ENCODE assay signal across 7 mouse cellular contexts in the genomic region with DNA sequence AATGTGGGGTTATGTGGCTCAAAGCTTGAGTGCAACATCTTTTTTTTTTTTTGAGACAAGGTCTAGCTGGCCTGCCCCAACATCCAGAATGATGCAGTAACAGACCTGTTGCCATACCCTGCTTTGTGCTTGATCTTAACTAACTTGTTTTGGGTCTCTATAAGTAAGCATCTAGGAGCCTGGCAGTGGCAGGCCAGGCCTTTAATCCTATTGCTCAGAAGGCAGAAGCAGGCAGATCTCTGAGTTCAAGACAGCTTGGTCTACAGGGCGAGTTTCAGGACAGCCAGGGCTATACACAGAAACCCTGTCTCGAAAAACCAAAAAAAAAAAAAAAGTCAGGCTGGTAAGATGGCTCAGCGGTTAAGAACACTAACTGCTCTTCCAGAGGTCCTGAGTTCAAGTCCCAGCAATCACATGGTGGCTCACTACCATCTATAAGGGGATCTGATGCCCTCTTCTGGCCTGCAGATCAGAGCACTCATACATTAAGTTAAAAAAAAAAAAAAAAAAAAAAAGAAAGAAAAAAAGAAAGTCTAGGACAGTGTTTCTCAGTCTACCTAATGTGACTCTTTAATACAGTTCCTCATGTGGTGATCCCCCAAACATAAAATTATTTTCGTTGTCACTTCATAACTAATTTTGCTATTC. TPM values are rescaled to one million over a fixed set of nuclear protein-coding genes. Genes with fewer than 3 reads are reported as not detected.
DNase-seq lines count a peak whose midpoint lies in the region; ATAC-seq and TF ChIP-seq lines count a peak whose summit lies in the region.

No protein-coding gene starts in this region.

- peaks cover 9% of the 10 kb centered on the region for H3K4me1 ChIP-seq in neural tube, embryonic 11.5 days (ENCODE audit: control insufficient read depth, insufficient read depth, low read length)
- peaks cover 13% of the 10 kb centered on the region for H3K4me1 ChIP-seq in embryonic facial prominence, embryonic 13.5 days
- H3K4me1 ChIP-seq in intestine, postnatal 0 days (replicated peaks; ENCODE audit: control insufficient read depth, insufficient read depth, low read length) = peaks cover 8% of the 10 kb centered on the region; the same call in 1 of the 2 replicates
- H3K4me1 ChIP-seq in small intestine, adult 2 months (ENCODE audit: control insufficient read depth, insufficient read depth, insufficient read length, low read length) = peaks cover 8% of the 10 kb centered on the region

- 63% methylated on average over 4 of the region's 4 CpGs for whole genome bisulfite sequencing in neural tube, embryonic 11.5 days
- WGBS in embryonic facial prominence, embryonic 13.5 days = 61% methylated on average over 4 of the region's 4 CpGs
- WGBS in intestine, postnatal 0 days = 50% methylated on average over 4 of the region's 4 CpGs
- 56% methylated on average over 4 of the region's 4 CpGs for WGBS in small intestine, adult 2 months

- peak overlapping the region; percentile 49 for H3K4me2 ChIP-seq in neural tube, embryonic 11.5 days (ENCODE audit: low read depth)
- peak overlapping the region; percentile 57 for H3K4me2 ChIP-seq in embryonic facial prominence, embryonic 13.5 days
- H3K4me2 ChIP-seq in intestine, postnatal 0 days (replicated peaks; ENCODE audit: low read depth) = peak overlapping the region; percentile 81

- no peaks in the 10 kb centered on the region for H3K9me3 ChIP-seq in neural tube, embryonic 11.5 days (ENCODE audit: control insufficient read depth, low read length)
- no peaks in the 10 kb centered on the region for H3K9me3 ChIP-seq in embryonic facial prominence, embryonic 13.5 days
- H3K9me3 ChIP-seq in intestine, postnatal 0 days (ENCODE audit: control insufficient read depth) = no peaks in the 10 kb centered on the region

- no peaks in the 10 kb centered on the region for H3K36me3 ChIP-seq in neural tube, embryonic 11.5 days (ENCODE audit: control insufficient read depth, insufficient read depth, low read length)
- peaks cover 12% of the 10 kb centered on the region for H3K36me3 ChIP-seq in embryonic facial prominence, embryonic 13.5 days
- no peaks in the 10 kb centered on the region for H3K36me3 ChIP-seq in intestine, postnatal 0 days (ENCODE audit: control insufficient read depth, insufficient read depth)
- H3K36me3 ChIP-seq in small intestine, adult 2 months (ENCODE audit: control insufficient read depth, insufficient read depth, low read length) = no peaks in the 10 kb centered on the region

- no peaks in the 10 kb centered on the region for H3K27me3 ChIP-seq in neural tube, embryonic 11.5 days (ENCODE audit: control insufficient read depth, insufficient read depth, low read length)
- no peaks in the 10 kb centered on the region for H3K27me3 ChIP-seq in embryonic facial prominence, embryonic 13.5 days
- no peaks in the 10 kb centered on the region for H3K27me3 ChIP-seq in intestine, postnatal 0 days (replicated peaks; ENCODE audit: control insufficient read depth, insufficient read depth, low read length)
- no peaks in the 10 kb centered on the region for H3K27me3 ChIP-seq in small intestine, adult 2 months (ENCODE audit: control insufficient read depth, insufficient read depth, low read length)

- H3K27ac ChIP-seq in neural tube, embryonic 11.5 days (ENCODE audit: low read depth, low read length) = peak overlapping the region; percentile 65; the same call in 1 of the 2 replicates
- H3K27ac ChIP-seq in embryonic facial prominence, embryonic 13.5 days = peak overlapping the region; percentile 99
- peak overlapping the region; percentile 97 for H3K27ac ChIP-seq in intestine, postnatal 0 days (ENCODE audit: low read depth, low read length)
- peak overlapping the region; percentile 75 for H3K27ac ChIP-seq in small intestine, adult 2 months (ENCODE audit: insufficient read depth, low read depth, low read length)

- peak; percentile 51 for TF ChIP-seq CTCF in intestine, postnatal 0 days (IDR thresholded peaks at IDR 0.05; ENCODE audit: low read depth)
- no peak for TF ChIP-seq CTCF in small intestine, adult 2 months (IDR thresholded peaks at IDR 0.05; ENCODE audit: extremely low read depth, insufficient read length, insufficient replicate concordance, low read depth, low read length)

- ATAC-seq in neural tube, embryonic 11.5 days (ENCODE audit: insufficient read depth, low FRiP score, low TSS enrichment) = no peak
- no peak for ATAC-seq in embryonic facial prominence, embryonic 13.5 days (ENCODE audit: insufficient number of reproducible peaks, insufficient read depth, low FRiP score, low TSS enrichment, low read depth)
- ATAC-seq in intestine, postnatal 0 days = no peak

- no peak for DNase-seq in neural tube, embryonic 11.5 days (ENCODE audit: low spot score)
- no peak for DNase-seq in neural tube, embryonic 10.5 days (ENCODE audit: extremely low spot score, low spot score)
- DNase-seq in spleen, postnatal 14 days (ENCODE audit: low spot score in 2 of 2) = no peak
- DNase-seq in embryo, embryonic 10.5 days (ENCODE audit: low spot score) = no peak

- H3K9ac ChIP-seq in neural tube, embryonic 11.5 days (ENCODE audit: low read length) = 0 out of 2 replicates have a peak overlapping the region, but pooled peaks have one; percentile 44
- H3K9ac ChIP-seq in embryonic facial prominence, embryonic 13.5 days = peak overlapping the region; percentile 61; the same call in 1 of the 2 replicates
- peak overlapping the region; percentile 88; the same call in 1 of the 2 replicates for H3K9ac ChIP-seq in intestine, postnatal 0 days (ENCODE audit: low read depth, low read length)

- TF ChIP-seq POLR2A in small intestine, adult 2 months (IDR thresholded peaks at IDR 0.05; ENCODE audit: low read depth, low read length) = no peak

- H3K4me3 ChIP-seq in neural tube, embryonic 11.5 days (ENCODE audit: low read depth, low read length) = peak overlapping the region; percentile 67
- H3K4me3 ChIP-seq in embryonic facial prominence, embryonic 13.5 days = peak overlapping the region; percentile 66
- H3K4me3 ChIP-seq in intestine, postnatal 0 days (ENCODE audit: low read depth, low read length) = peak overlapping the region; percentile 81
- H3K4me3 ChIP-seq in small intestine, adult 2 months (ENCODE audit: low read depth, low read length) = no peak overlapping the region

RNA-seq across cellular contexts. Expression of a gene that starts 0.7 kb away (rescaled TPM):
- 72.0 and 72.9 TPM in 2 replicates for polyA plus RNA-seq in neural tube, embryonic 11.5 days (2014; fragmentation: Nextera tagmentation; extraction: Ambion mirVana)
- polyA plus RNA-seq in embryonic facial prominence, embryonic 13.5 days (2015; fragmentation: Nextera tagmentation; extraction: Ambion mirVana) = 103 and 106 TPM in 2 replicates
- polyA plus RNA-seq in intestine, postnatal 0 days (2015; fragmentation: Nextera tagmentation; extraction: Ambion mirVana) = 35.8 and 36.4 TPM in 2 replicates
- polyA plus RNA-seq in small intestine, adult 2 months (2012; rRNA removed) = 19.6 and 34.1 TPM in 2 replicates

RNA-seq across cellular contexts. Expression of a gene that starts 37.7 kb away (rescaled TPM):
- polyA plus RNA-seq in neural tube, embryonic 11.5 days (2014; fragmentation: Nextera tagmentation; extraction: Ambion mirVana) = 28.4 and 28.9 TPM in 2 replicates
- 31.3 and 32.8 TPM in 2 replicates for polyA plus RNA-seq in embryonic facial prominence, embryonic 13.5 days (2015; fragmentation: Nextera tagmentation; extraction: Ambion mirVana)
- polyA plus RNA-seq in intestine, postnatal 0 days (2015; fragmentation: Nextera tagmentation; extraction: Ambion mirVana) = 9.0 and 10.2 TPM in 2 replicates
- polyA plus RNA-seq in small intestine, adult 2 months (2012; rRNA removed) = 9.8 and 19.7 TPM in 2 replicates

RNA-seq across cellular contexts. Expression of a gene that starts 37.7 kb away (rescaled TPM):
- 72.0 and 73.9 TPM in 2 replicates for polyA plus RNA-seq in neural tube, embryonic 11.5 days (2014; fragmentation: Nextera tagmentation; extraction: Ambion mirVana)
- polyA plus RNA-seq in embryonic facial prominence, embryonic 13.5 days (2015; fragmentation: Nextera tagmentation; extraction: Ambion mirVana) = 76.5 and 81.8 TPM in 2 replicates
- 45.8 and 48.7 TPM in 2 replicates for polyA plus RNA-seq in intestine, postnatal 0 days (2015; fragmentation: Nextera tagmentation; extraction: Ambion mirVana)
- polyA plus RNA-seq in small intestine, adult 2 months (2012; rRNA removed) = 72.2 and 75.6 TPM in 2 replicates
